Mouse (Mus musculus): ENCODE results near the gene Edem1.

DNA sequence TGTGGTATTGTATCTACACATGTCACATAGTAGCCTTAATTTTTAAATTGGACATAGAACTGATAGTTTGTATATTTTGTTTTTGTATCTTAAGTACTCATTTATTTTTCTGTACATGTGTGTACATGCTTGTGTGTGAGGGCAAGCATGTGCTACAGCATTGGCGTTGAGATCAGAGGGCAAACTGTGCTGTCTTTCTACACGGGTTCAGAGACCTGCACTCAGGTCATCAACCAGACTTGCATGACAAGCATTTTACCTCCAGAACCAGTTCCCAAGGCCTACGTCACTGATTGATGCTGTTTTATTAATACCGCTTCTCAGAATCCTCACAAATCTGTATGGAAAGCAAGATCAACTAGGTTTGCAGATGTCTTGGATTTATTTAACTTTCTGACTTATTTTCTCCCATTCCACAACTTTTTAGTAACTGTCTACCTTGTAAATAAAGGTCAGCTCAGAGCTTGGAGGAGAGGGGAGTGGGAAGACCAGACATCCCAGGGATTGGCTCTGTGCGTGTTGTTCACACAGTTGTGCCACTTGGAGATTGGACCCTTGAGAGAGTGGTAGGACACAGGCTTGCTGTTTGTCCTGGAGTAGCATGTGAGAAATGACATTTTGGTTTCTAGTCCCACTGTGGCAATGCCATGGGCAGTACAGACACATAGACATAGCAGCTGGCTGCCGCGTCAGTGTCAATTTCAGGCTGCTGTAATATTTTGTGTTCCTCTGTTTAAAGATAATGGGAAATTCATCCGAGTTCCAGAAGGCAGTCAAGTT is 12.6 kb downstream of the Edem1 start:
- no peak for TF ChIP-seq POLR2A (IDR thresholded peaks at IDR 0.05; ENCODE audit: borderline replicate concordance, extremely low read depth, low read depth, low read length)
- no peak for TF ChIP-seq CTCF (IDR thresholded peaks at IDR 0.05; ENCODE audit: insufficient read depth, low read length)

Data from lung, adult 2 months (tissue).